Mouse (Mus musculus): ENCODE measurements around the gene Fam122a. TPM values are rescaled to one million over a fixed set of nuclear protein-coding genes. Genes with fewer than 3 reads are reported as not detected.

The Fam122a gene
- polyA plus RNA-seq, 1 experiment: 10.2 TPM

DNA sequence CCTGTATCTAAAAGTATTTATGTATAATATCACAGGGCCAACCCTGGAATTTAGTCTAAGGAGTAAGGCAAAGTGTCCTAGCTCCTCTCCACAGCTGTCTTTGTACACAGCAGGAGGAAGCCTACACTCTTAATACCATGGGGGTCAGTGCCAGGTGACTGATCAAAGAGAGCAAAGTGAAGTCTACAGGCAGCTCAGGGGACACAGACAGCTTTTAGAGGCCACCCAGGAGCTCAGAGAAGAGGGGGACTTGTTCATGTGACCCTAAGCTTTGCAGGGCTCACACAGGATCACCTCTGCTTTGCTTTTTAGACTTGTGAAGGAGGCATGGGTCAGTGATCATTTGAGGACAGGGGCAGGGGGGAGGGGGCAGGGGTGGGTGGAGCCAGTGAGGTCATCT, 24.4 kb upstream of the Fam122a start:
- TF ChIP-seq CTCF (IDR thresholded peaks at IDR 0.05; ENCODE audit: control insufficient read depth, insufficient read depth, low read length): no peak
- TF ChIP-seq POLR2A (IDR thresholded peaks at IDR 0.05; ENCODE audit: borderline replicate concordance, control insufficient read depth, low read depth, low read length): no peak
- Histone ChIP-seq H3K27ac (ENCODE audit: control insufficient read depth, insufficient read depth, low read depth, low read length, poor library complexity) (no peak overlapping the region), H3K4me1 (ENCODE audit: control insufficient read depth, insufficient read depth, low read length) (no peaks in the 10 kb centered on the region; the same call in 1 of the 2 replicates), H3K4me3 (replicated peaks; ENCODE audit: control insufficient read depth, low read depth, low read length) (no peak overlapping the region)

DNA sequence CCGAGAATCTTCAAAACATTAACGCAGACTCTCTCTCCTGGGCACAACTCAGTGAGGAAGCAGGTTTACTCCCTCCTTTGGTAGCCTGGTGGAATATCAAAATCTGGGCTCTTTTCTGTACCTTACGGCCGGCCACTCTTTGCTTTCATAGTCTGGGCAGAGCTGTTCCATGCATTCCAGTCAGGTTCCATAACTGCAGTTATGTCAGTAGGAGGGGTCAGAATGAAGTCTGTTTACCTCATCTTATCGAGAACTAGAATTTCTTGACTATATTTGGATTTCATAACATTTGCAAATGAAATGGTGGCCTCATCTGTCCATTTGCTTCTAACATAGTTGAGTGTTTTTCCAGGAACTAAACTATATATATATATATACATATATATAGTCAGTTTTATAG, 23.3 kb upstream of the Fam122a start:
- Histone ChIP-seq H3K4me3 (replicated peaks; ENCODE audit: control insufficient read depth, low read depth, low read length) (no peak overlapping the region), H3K4me1 (ENCODE audit: control insufficient read depth, insufficient read depth, low read length) (no peaks in the 10 kb centered on the region; the same call in 1 of the 2 replicates), H3K27ac (ENCODE audit: control insufficient read depth, insufficient read depth, low read depth, low read length, poor library complexity) (no peak overlapping the region)
- 69% methylated on average over 5 of the region's 5 CpGs for WGBS
- no peak for TF ChIP-seq CTCF (IDR thresholded peaks at IDR 0.05; ENCODE audit: control insufficient read depth, insufficient read depth, low read length)
- TF ChIP-seq POLR2A (IDR thresholded peaks at IDR 0.05; ENCODE audit: borderline replicate concordance, control insufficient read depth, low read depth, low read length): no peak

DNA sequence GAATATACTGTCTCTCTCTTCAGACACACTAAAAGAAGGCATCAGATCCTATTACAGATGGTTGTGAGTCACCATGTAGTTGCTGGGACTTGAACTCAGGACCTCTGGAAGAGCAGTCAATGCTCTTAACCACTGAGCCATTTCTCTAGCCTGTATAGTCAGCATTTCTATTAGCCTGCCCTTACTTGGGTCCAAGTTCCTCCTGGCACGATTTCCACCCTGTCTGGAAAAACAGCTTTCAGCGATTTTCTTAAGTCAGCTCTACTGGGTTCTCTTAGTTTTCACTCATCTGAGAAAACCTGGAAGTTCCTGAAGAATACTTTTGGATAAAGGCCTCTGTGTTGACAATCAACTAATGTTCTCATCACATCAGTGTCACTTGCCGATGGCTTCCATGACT, 22.1 kb upstream of the Fam122a start:
- TF ChIP-seq POLR2A (IDR thresholded peaks at IDR 0.05; ENCODE audit: borderline replicate concordance, control insufficient read depth, low read depth, low read length): no peak
- no peak for TF ChIP-seq CTCF (IDR thresholded peaks at IDR 0.05; ENCODE audit: control insufficient read depth, insufficient read depth, low read length)

DNA sequence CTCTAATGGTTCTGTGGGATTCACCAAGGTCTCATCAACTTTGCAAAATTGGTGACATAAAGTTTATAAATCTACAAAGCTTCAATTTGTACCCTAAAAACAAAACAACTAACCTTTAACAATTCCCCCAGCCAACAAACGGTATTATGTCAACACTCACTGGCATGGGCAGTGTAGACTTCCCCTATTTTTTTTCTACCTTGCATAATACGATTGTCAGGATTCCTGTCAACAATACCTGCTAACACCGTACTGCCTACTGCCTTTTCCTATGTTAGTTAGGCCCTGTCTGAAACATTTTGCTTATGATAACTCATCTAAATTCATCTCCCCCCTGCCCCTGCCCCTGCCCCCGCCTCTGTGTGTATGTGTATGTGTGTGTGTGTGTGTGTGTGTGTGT, 16.7 kb upstream of the Fam122a start:
- Histone ChIP-seq H3K4me1 (ENCODE audit: control insufficient read depth, insufficient read depth, low read length) (peaks cover 4% of the 10 kb centered on the region), H3K4me3 (replicated peaks; ENCODE audit: control insufficient read depth, low read depth, low read length) (no peak overlapping the region), H3K27ac (ENCODE audit: control insufficient read depth, insufficient read depth, low read depth, low read length, poor library complexity) (no peak overlapping the region)
- TF ChIP-seq POLR2A (IDR thresholded peaks at IDR 0.05; ENCODE audit: borderline replicate concordance, control insufficient read depth, low read depth, low read length): no peak
- no peak for TF ChIP-seq CTCF (IDR thresholded peaks at IDR 0.05; ENCODE audit: control insufficient read depth, insufficient read depth, low read length)
- 31% methylated on average over 4 of the region's 4 CpGs for WGBS

More for the DNA sequence above, 22.1 kb upstream of the Fam122a start:
- no peak overlapping the region for H3K27ac ChIP-seq (ENCODE audit: control insufficient read depth, insufficient read depth, low read depth, low read length, poor library complexity)
- peaks cover 1% of the 10 kb centered on the region; the same call in 1 of the 2 replicates for H3K4me1 ChIP-seq (ENCODE audit: control insufficient read depth, insufficient read depth, low read length)
- no peak overlapping the region for H3K4me3 ChIP-seq (replicated peaks; ENCODE audit: control insufficient read depth, low read depth, low read length)
- 86% methylated on average over 3 of the region's 3 CpGs for WGBS

DNA sequence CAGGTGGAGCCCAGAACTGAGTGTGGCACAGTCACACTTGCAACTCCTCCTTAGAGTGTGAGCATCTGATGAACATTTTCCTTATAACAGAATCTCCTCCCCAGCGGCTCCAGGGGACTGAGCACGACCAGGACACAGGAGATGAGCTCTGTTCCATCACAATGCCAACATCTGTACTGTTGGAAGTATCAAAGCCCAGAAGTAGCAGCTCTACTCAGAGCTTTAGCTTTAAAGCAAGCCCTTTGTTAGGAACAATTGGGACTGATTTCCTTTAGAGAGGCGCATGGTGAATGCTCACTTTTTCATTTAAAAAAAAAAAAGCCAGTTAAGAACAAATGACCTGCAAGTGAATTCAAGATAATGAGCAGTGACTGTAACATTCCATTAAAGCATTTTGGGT, 14.7 kb upstream of the Fam122a start:
- Histone ChIP-seq H3K4me1 (ENCODE audit: control insufficient read depth, insufficient read depth, low read length) (peaks cover 4% of the 10 kb centered on the region), H3K27ac (ENCODE audit: control insufficient read depth, insufficient read depth, low read depth, low read length, poor library complexity) (no peak overlapping the region), H3K4me3 (replicated peaks; ENCODE audit: control insufficient read depth, low read depth, low read length) (no peak overlapping the region)
- 89% methylated on average over 3 of the region's 3 CpGs for WGBS
- TF ChIP-seq POLR2A (IDR thresholded peaks at IDR 0.05; ENCODE audit: borderline replicate concordance, control insufficient read depth, low read depth, low read length) (no peak), CTCF (IDR thresholded peaks at IDR 0.05; ENCODE audit: control insufficient read depth, insufficient read depth, low read length) (no peak)

DNA sequence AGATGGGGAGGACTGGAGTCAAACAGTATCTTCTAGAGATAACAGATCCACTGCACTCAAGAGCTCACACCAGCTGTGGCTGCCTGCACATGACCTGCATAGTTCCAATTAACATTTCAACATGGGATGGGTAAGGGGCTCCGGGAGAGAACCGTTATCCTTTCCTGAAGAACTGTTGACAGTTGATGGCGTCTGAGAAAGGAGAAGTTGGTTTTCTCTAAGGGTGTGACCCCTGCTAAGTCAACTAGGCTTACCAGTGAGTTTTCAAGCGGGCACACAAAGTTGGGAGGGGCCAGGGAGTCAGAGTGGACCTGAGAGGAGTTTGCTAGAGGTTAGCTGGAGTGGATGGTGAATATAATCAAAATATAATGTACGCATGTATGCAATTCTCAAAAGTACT, 13.1 kb upstream of the Fam122a start:
- TF ChIP-seq POLR2A (IDR thresholded peaks at IDR 0.05; ENCODE audit: borderline replicate concordance, control insufficient read depth, low read depth, low read length) (no peak), CTCF (IDR thresholded peaks at IDR 0.05; ENCODE audit: control insufficient read depth, insufficient read depth, low read length) (no peak)
- no peak overlapping the region for H3K4me3 ChIP-seq (replicated peaks; ENCODE audit: control insufficient read depth, low read depth, low read length)
- 19% methylated on average over 5 of the region's 5 CpGs for WGBS
- H3K27ac ChIP-seq (ENCODE audit: control insufficient read depth, insufficient read depth, low read depth, low read length, poor library complexity): no peak overlapping the region
- H3K4me1 ChIP-seq (ENCODE audit: control insufficient read depth, insufficient read depth, low read length): peaks cover 4% of the 10 kb centered on the region

DNA sequence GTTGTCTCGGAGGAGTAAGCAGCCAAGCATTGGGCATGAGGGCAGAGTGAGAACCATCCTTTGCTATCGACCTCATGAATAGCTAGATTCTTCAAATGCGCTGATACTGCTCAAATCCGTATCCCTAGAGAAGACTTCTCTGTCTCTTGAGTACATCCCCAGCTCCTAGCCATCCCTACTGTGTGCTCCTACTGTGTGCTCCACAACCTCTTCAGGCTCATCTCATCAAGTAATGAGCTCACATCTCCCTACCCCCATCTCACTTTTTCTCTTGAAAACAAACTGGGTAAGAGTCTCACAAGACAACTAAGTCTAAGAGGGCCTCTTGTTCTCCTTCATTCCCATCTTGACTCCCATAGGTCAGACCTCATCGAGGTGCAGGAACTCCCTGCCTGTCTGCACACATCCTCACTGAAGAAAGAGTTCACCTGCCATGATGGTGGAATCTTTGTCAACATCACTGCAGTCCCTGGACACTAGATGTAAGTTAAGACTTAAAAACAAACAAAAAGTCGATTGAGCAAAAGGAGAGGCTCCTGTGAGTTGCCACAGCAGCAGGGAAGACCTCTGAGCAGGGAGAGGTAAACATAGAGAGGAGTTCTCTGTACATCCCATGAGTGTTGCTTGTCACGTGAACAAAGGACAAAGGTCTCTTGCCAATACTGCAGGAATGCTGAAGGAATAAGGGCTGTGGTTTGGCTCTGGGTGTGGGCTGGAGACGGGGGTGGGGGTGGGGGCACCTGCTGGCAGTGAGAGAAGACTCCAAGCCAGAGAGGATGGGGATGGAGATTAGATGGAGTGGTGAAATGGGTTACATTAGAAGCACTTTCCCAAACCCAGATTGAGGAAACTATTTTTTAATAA, 9.5 kb upstream of the Fam122a start:
- 87% methylated on average over 8 of the region's 8 CpGs for WGBS
- Histone ChIP-seq H3K4me3 (replicated peaks; ENCODE audit: control insufficient read depth, low read depth, low read length) (no peak overlapping the region), H3K4me1 (ENCODE audit: control insufficient read depth, insufficient read depth, low read length) (peaks cover 1% of the 10 kb centered on the region; the same call in 1 of the 2 replicates), H3K27ac (ENCODE audit: control insufficient read depth, insufficient read depth, low read depth, low read length, poor library complexity) (no peak overlapping the region)
- TF ChIP-seq CTCF (IDR thresholded peaks at IDR 0.05; ENCODE audit: control insufficient read depth, insufficient read depth, low read length): no peak
- TF ChIP-seq POLR2A (IDR thresholded peaks at IDR 0.05; ENCODE audit: borderline replicate concordance, control insufficient read depth, low read depth, low read length): no peak

DNA sequence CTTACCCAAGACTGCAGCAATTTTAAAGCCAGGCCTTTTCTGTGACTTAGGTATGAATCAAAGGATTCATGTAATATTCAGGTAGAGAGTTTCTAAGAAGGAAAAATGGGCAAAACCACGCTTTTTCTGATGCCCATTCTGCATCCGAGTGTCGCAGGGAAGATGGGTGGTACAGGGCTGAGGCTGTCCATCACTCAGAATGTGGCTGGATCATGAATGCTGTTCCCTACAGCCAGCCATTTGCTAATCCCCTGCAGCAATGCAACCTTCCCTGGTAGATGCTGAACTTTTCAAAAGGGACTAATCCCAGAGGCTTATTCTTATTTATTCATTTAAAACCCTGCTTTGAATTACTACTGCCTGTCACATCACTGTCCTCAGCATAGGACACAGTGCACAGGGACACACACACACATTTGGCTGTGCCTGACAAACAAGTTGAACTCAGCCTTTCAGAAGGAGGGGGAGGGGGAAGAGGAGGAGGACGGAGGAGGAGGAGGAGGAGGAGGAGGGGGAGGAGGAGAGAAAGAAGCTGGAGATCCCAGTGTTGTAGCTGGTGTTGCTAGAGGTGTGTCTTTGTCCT, 7.5 kb upstream of the Fam122a start:
- H3K27ac ChIP-seq (ENCODE audit: control insufficient read depth, insufficient read depth, low read depth, low read length, poor library complexity): no peak overlapping the region
- no peak overlapping the region for H3K4me3 ChIP-seq (replicated peaks; ENCODE audit: control insufficient read depth, low read depth, low read length)
- 90% methylated on average over 4 of the region's 4 CpGs for WGBS
- H3K4me1 ChIP-seq (ENCODE audit: control insufficient read depth, insufficient read depth, low read length): no peaks in the 10 kb centered on the region
- TF ChIP-seq POLR2A (IDR thresholded peaks at IDR 0.05; ENCODE audit: borderline replicate concordance, control insufficient read depth, low read depth, low read length) (no peak), CTCF (IDR thresholded peaks at IDR 0.05; ENCODE audit: control insufficient read depth, insufficient read depth, low read length) (no peak)

Measured in bone marrow, adult 2 months (tissue).